Mouse (Mus musculus): Measurements from ENCODE around the gene Alppl2.

GRCm38 (mm10) chr1:87114784-87115183 lies 25.1 kb upstream of the Alppl2 start:
- no peak for TF ChIP-seq CTCF (conservative IDR thresholded peaks at IDR 0.05; ENCODE audit: low read length)
- TF ChIP-seq NANOG (IDR thresholded peaks at IDR 0.05; ENCODE audit: borderline replicate concordance, low read length): no peak
- no peak for TF ChIP-seq POU5F1 (IDR thresholded peaks at IDR 0.05; ENCODE audit: borderline replicate concordance, low read length)
